Mouse (Mus musculus): ENCODE data around the gene Mfrp. TPM values are rescaled to one million over a fixed set of nuclear protein-coding genes. Genes with fewer than 3 reads are reported as not detected.

Gene Mfrp
- polyA plus RNA-seq, 1 experiment from 2014 or later = 0.26 TPM

GRCm38 (mm10) chr9:44113105-44113789, 11.7 kb downstream of the Mfrp start, which contains the start of the genes Gm49380 and Rnf26:
TSS of gene Gm49380 (minus strand) at chr9:44113500.
TSS of gene Rnf26 (minus strand) at chr9:44113517.
- H3K27ac ChIP-seq = peak within 1 kb of the TSS; percentile 95
- WGBS = under 1% methylated on average over 51 of the region's 51 CpGs

GRCm38 (mm10) chr9:44114453-44114852, 12.9 kb downstream of the Mfrp start:
- H3K27ac ChIP-seq = peak overlapping the region; percentile 95

More at GRCm38 (mm10) chr9:44113105-44113789, 11.7 kb downstream of the Mfrp start, which contains the start of the genes Gm49380 and Rnf26:
- peak within 1 kb of the TSS; percentile 90 for H3K4me3 ChIP-seq
- H3K36me3 ChIP-seq (replicated peaks) = peaks cover 29% of the 10 kb centered on the region
- H3K27me3 ChIP-seq (ENCODE audit: poor library complexity, severe bottlenecking) = no peaks in the 10 kb centered on the region
- no peaks in the 10 kb centered on the region for H3K9me3 ChIP-seq
- peaks cover 49% of the 10 kb centered on the region for H3K4me1 ChIP-seq
- DNase-seq (ENCODE audit: extremely low spot score, low spot score) = peak; percentile 93

GRCm38 (mm10) chr9:44115599-44115998, 14.1 kb downstream of the Mfrp start:
- WGBS = 94% methylated on average over 9 of the region's 9 CpGs
- no peak overlapping the region for H3K27ac ChIP-seq
- DNase-seq (ENCODE audit: extremely low spot score, low spot score) = no peak
- no peaks in the 10 kb centered on the region for H3K27me3 ChIP-seq (ENCODE audit: poor library complexity, severe bottlenecking)
- H3K4me1 ChIP-seq = peaks cover 26% of the 10 kb centered on the region
- no peak overlapping the region for H3K4me3 ChIP-seq
- H3K36me3 ChIP-seq (replicated peaks) = peaks cover 8% of the 10 kb centered on the region
- H3K9me3 ChIP-seq = no peaks in the 10 kb centered on the region

More at GRCm38 (mm10) chr9:44114453-44114852, 12.9 kb downstream of the Mfrp start:
- no peak for DNase-seq (ENCODE audit: extremely low spot score, low spot score)
- peaks cover 37% of the 10 kb centered on the region for H3K4me1 ChIP-seq
- 89% methylated on average over 2 of the region's 2 CpGs for WGBS
- H3K9me3 ChIP-seq = no peaks in the 10 kb centered on the region
- H3K27me3 ChIP-seq (ENCODE audit: poor library complexity, severe bottlenecking) = no peaks in the 10 kb centered on the region
- no peak overlapping the region for H3K4me3 ChIP-seq
- H3K36me3 ChIP-seq (replicated peaks) = peaks cover 18% of the 10 kb centered on the region

GRCm38 (mm10) chr9:44116182-44116581, 14.7 kb downstream of the Mfrp start:
- no peak for DNase-seq (ENCODE audit: extremely low spot score, low spot score)
- 87% methylated on average over 4 of the region's 4 CpGs for WGBS
- Histone ChIP-seq H3K4me3 (no peak overlapping the region), H3K27ac (no peak overlapping the region), H3K9me3 (no peaks in the 10 kb centered on the region), H3K4me1 (peaks cover 21% of the 10 kb centered on the region), H3K27me3 (ENCODE audit: poor library complexity, severe bottlenecking) (no peaks in the 10 kb centered on the region), H3K36me3 (replicated peaks) (peaks cover 4% of the 10 kb centered on the region; the same call in 1 of the 2 replicates)

GRCm38 (mm10) chr9:44119011-44119410, 17.5 kb downstream of the Mfrp start:
- Histone ChIP-seq H3K27ac (no peak overlapping the region), H3K36me3 (replicated peaks) (no peaks in the 10 kb centered on the region), H3K4me3 (no peak overlapping the region), H3K9me3 (no peaks in the 10 kb centered on the region), H3K27me3 (ENCODE audit: poor library complexity, severe bottlenecking) (no peaks in the 10 kb centered on the region), H3K4me1 (0 out of 2 replicates have a peak, but pooled peaks cover 3% of the 10 kb centered on the region)
- no peak for DNase-seq (ENCODE audit: extremely low spot score, low spot score)
- WGBS = 51% methylated on average over 5 of the region's 5 CpGs

- DNase-seq (ENCODE audit: extremely low spot score, low spot score) = no peak
- Histone ChIP-seq H3K27ac (no peak overlapping the region), H3K36me3 (replicated peaks) (no peaks in the 10 kb centered on the region), H3K9me3 (no peaks in the 10 kb centered on the region), H3K4me3 (no peak overlapping the region), H3K27me3 (ENCODE audit: poor library complexity, severe bottlenecking) (no peaks in the 10 kb centered on the region), H3K4me1 (no peaks in the 10 kb centered on the region; the same call in 1 of the 2 replicates)
- 87% methylated on average over 8 of the region's 8 CpGs for WGBS
These were observed 18.5 kb downstream of the Mfrp start for GRCm38 (mm10) chr9:44119948-44120465.

GRCm38 (mm10) chr9:44124317-44124716, 22.8 kb downstream of the Mfrp start:
- H3K4me1 ChIP-seq = peaks cover 25% of the 10 kb centered on the region
- peaks cover 11% of the 10 kb centered on the region; the same call in 1 of the 2 replicates for H3K27me3 ChIP-seq (ENCODE audit: poor library complexity, severe bottlenecking)
- H3K9me3 ChIP-seq = no peaks in the 10 kb centered on the region
- no peak overlapping the region for H3K27ac ChIP-seq
- no peaks in the 10 kb centered on the region for H3K36me3 ChIP-seq (replicated peaks)
- no peak overlapping the region for H3K4me3 ChIP-seq
- 71% methylated on average over 6 of the region's 6 CpGs for WGBS
- no peak for DNase-seq (ENCODE audit: extremely low spot score, low spot score)

- 67% methylated on average over 5 of the region's 5 CpGs for WGBS
- Histone ChIP-seq H3K27ac (no peak overlapping the region), H3K4me1 (peaks cover 32% of the 10 kb centered on the region), H3K4me3 (no peak overlapping the region), H3K27me3 (ENCODE audit: poor library complexity, severe bottlenecking) (peaks cover 12% of the 10 kb centered on the region; the same call in 1 of the 2 replicates), H3K36me3 (replicated peaks) (no peaks in the 10 kb centered on the region), H3K9me3 (no peaks in the 10 kb centered on the region)
- no peak for DNase-seq (ENCODE audit: extremely low spot score, low spot score)
These were observed 23.5 kb downstream of the Mfrp start for GRCm38 (mm10) chr9:44125026-44125425.

- Histone ChIP-seq H3K4me1 (peaks cover 39% of the 10 kb centered on the region), H3K27ac (peak overlapping the region; percentile 56), H3K36me3 (replicated peaks) (no peaks in the 10 kb centered on the region), H3K27me3 (ENCODE audit: poor library complexity, severe bottlenecking) (peaks cover 15% of the 10 kb centered on the region; the same call in 1 of the 2 replicates), H3K9me3 (no peaks in the 10 kb centered on the region), H3K4me3 (peak overlapping the region; percentile 12; the same call in 1 of the 2 replicates)
- WGBS = 35% methylated on average over 18 of the region's 18 CpGs
- peak; percentile 83 for DNase-seq (ENCODE audit: extremely low spot score, low spot score)
These were observed 24.3 kb downstream of the Mfrp start for GRCm38 (mm10) chr9:44125546-44126428.

- Histone ChIP-seq H3K27me3 (ENCODE audit: poor library complexity, severe bottlenecking) (peaks cover 24% of the 10 kb centered on the region), H3K27ac (peak overlapping the region; percentile 37; the same call in 1 of the 2 replicates), H3K4me3 (no peak overlapping the region), H3K9me3 (no peaks in the 10 kb centered on the region), H3K36me3 (replicated peaks) (no peaks in the 10 kb centered on the region), H3K4me1 (peaks cover 49% of the 10 kb centered on the region)
- DNase-seq (ENCODE audit: extremely low spot score, low spot score) = no peak
- WGBS = 86% methylated on average over 3 of the region's 3 CpGs
These were observed 25.2 kb downstream of the Mfrp start for GRCm38 (mm10) chr9:44126746-44127145.

- Histone ChIP-seq H3K4me3 (no peak overlapping the region), H3K9me3 (no peaks in the 10 kb centered on the region), H3K27me3 (ENCODE audit: poor library complexity, severe bottlenecking) (peaks cover 31% of the 10 kb centered on the region), H3K36me3 (replicated peaks) (no peaks in the 10 kb centered on the region), H3K27ac (no peak overlapping the region), H3K4me1 (peaks cover 50% of the 10 kb centered on the region)
- DNase-seq (ENCODE audit: extremely low spot score, low spot score) = no peak
- 52% methylated on average over 3 of the region's 3 CpGs for WGBS
These were observed 25.8 kb downstream of the Mfrp start for GRCm38 (mm10) chr9:44127351-44127801.

GRCm38 (mm10) chr9:44129633-44130032, 28.1 kb downstream of the Mfrp start:
- no peak for DNase-seq (ENCODE audit: extremely low spot score, low spot score)
- 3% methylated on average over 9 of the region's 9 CpGs for WGBS
- Histone ChIP-seq H3K27ac (peak overlapping the region; percentile 85), H3K36me3 (replicated peaks) (no peaks in the 10 kb centered on the region), H3K9me3 (no peaks in the 10 kb centered on the region), H3K27me3 (ENCODE audit: poor library complexity, severe bottlenecking) (peaks cover 53% of the 10 kb centered on the region), H3K4me1 (peaks cover 68% of the 10 kb centered on the region), H3K4me3 (peak overlapping the region; percentile 51)
